Mouse (Mus musculus) R1 (cell line): ENCODE results near the gene Olfr138.

Experiments used
- DNase-seq: peaks from one replicate; pipeline ENCODE4 v3.0.0-alpha.2; 2018; ENCODE audit warnings: low read depth, low spot score

Olfr138 gene

GRCm38 (mm10) chr17:38260735-38261134 is at the start of gene Olfr138:
TSS of gene Olfr138 (plus strand) at chr17:38261035.
- DNase-seq, result no peak

DNA sequence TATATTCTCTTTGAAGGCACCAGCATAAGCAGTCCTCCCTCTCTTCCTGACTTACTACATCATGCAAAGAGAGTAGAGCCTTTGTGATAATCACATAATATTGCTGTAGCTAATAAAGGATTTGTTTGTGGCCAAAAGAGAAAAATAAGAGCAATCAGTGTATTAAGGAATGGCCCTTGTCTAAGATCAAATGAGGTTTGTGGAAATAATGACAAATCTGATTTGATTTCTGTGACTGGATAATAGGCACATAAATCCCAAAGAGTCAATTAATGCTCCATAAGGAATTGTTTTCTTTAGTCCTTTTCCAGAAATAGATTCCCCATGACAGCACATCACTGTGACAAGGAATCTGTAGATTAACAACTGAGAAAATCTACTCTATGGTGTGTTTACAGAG is 46.6 kb downstream of the Olfr138 start, which contains the start of gene Olfr137:
Gene Olfr137 (minus strand): TSS at position 101 of the 400 bp plus-strand sequence.
- no peak for DNase-seq
